In the genomic region with DNA sequence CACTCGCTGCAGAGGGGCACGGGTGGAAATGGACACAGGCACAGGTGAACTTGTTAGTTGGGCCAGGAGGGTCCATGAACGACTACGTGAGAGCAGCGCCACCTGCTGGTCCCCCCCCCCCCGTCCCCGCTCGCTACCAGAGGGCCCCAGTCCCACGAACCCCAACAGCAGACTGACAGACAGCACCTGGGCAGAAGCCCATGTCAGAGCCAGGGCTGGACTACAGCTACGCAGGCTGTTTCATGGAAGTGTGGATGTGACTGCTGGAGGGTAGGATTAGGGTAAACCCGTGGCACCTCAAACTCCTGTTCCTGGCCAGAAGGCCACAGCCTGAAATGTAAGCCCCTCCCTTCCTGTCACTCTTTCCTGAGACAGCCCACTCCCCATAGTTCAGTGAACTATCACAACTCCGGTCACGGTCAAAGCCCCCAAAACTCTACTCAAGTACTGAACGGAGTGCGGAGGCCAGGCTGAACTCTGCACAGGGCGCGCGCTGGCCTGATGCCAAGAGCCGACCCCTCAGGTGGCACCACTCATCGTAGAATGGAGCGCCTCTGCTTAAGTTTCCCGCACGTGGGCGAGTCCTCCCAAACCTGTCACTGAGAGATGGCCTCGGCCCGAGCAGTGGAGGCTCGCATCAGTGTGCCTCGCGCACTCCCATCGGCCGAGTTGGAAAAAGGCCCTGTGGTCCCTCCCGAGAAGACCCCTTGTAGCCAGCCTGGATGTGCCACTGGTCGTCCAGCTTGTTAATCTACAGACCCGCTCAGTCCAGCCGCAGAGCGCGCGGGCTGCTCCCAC, we compare ENCODE assay signal across 1 mouse cellular context.
TF ChIP-seq lines count a peak whose summit lies in the region.

No protein-coding gene starts in this region.

TF ChIP-seq in C2C12, 6 proteins besides CTCF, POLR2A, EP300 and RAD21 (continued from another document):
- TF ChIP-seq USF1 (IDR thresholded peaks at IDR 0.05; ENCODE audit: low read depth) (no peak), MYOG (IDR thresholded peaks at IDR 0.05; ENCODE audit: control insufficient read depth, extremely low read depth, insufficient read length) (no peak)
